Mouse (Mus musculus) forebrain, embryonic 16.5 days (tissue): ENCODE data around the gene Eya3. TPM values are rescaled to one million over a fixed set of nuclear protein-coding genes. Genes with fewer than 3 reads are reported as not detected.
A peak's percentile ranks its signal among the peaks of the same experiment; 100 is the strongest.

Experiments used
- ATAC-seq: fragments of 200-750 bp; cut with Nextera tagmentation; 2 replicates; pipeline ENCODE4 v1.8.0; 2017; ENCODE audit warnings: mild to moderate bottlenecking, moderate library complexity
- H3K27ac ChIP-seq: fragments of 300-500 bp; sonication (generic); 2 replicates; pipeline ENCODE4 v1.5.1; 2014; ENCODE audit warnings: low read length, control low read depth
- H3K27me3 ChIP-seq: fragments of 300-500 bp; sonication (generic); replicated peaks from 2 replicates; pipeline ENCODE4 v1.6.1; 2014; ENCODE audit warnings: low read length; ENCODE audit not compliant: control insufficient read depth, insufficient read depth
- H3K36me3 ChIP-seq: fragments of 300-500 bp; sonication (generic); 2 replicates; pipeline ENCODE4 v1.6.1; 2014; ENCODE audit not compliant: control insufficient read depth, insufficient read depth
- H3K4me1 ChIP-seq: fragments of 300-500 bp; sonication (generic); replicated peaks from 2 replicates; pipeline ENCODE4 v1.6.1; 2014; ENCODE audit warnings: low read length; ENCODE audit not compliant: control insufficient read depth, insufficient read depth
- H3K4me2 ChIP-seq: fragments of 300-500 bp; sonication (generic); 2 replicates; pipeline ENCODE4 v1.6.1; 2014; ENCODE audit warnings: mild to moderate bottlenecking, low read length, control low read depth
- H3K4me3 ChIP-seq: fragments of 300-500 bp; sonication (generic); replicated peaks from 2 replicates; pipeline ENCODE4 v1.5.1; 2014; ENCODE audit warnings: mild to moderate bottlenecking, low read length, control low read depth
- H3K9ac ChIP-seq: fragments of 300-500 bp; sonication (generic); replicated peaks from 2 replicates; pipeline ENCODE4 v1.6.1; 2014; ENCODE audit warnings: low read depth, low read length, control low read depth
- H3K9me3 ChIP-seq: fragments of 300-500 bp; sonication (generic); 2 replicates; pipeline ENCODE4 v1.6.1; 2016; ENCODE audit warnings: low read length; ENCODE audit not compliant: control insufficient read depth
- WGBS: fragments of 180-500 bp; shearing (Covaris S2); extraction: QIAGEN DNeasy Blood & Tissue Kit; methylation state at CpG from one replicate; pipeline ENCODE4 v1.1.7; 2014; 5-methylcytosine and 5-hydroxymethylcytosine counted together
- polyA plus RNA-seq: library from polyadenylated mRNA; unstranded; fragments of >200 nt; fragmentation: Nextera tagmentation; extraction: Ambion mirVana; gene quantifications from 2 replicates; pipeline ENCODE4 v1.2.1, GENCODE M21; 2015

The Eya3 gene
- polyA plus RNA-seq, 1 experiment from 2014 or later, result 17.6 TPM

DNA sequence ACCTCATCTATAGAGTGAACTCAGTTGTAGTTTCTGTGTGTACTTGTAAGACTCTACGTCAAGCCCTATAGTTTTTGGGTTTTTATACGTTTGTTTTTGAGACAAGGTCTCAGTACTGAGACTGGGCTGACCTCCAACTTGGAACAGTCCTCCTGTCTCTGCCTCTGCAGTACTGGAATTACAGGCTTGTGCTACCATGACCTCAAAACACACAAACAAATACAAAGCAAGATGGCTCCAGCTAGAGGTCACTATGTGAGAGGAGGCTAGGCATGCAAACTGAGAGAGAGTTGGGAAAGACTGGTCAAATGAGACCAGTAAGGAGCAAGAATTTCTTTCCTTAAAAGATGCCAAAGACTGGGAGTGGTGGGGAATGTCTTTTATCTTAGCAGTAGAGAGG is 2.8 kb upstream of the Eya3 start:
- 85% methylated on average over 2 of the region's 2 CpGs for WGBS
- H3K4me3 ChIP-seq, result no peak overlapping the region
- H3K27me3 ChIP-seq, result no peaks in the 10 kb centered on the region
- no peak for ATAC-seq
- no peak overlapping the region for H3K27ac ChIP-seq
- H3K9me3 ChIP-seq, result no peaks in the 10 kb centered on the region
- H3K4me2 ChIP-seq, result no peak overlapping the region
- peaks cover 11% of the 10 kb centered on the region for H3K4me1 ChIP-seq
- H3K36me3 ChIP-seq, result no peaks in the 10 kb centered on the region
- no peak overlapping the region for H3K9ac ChIP-seq

DNA sequence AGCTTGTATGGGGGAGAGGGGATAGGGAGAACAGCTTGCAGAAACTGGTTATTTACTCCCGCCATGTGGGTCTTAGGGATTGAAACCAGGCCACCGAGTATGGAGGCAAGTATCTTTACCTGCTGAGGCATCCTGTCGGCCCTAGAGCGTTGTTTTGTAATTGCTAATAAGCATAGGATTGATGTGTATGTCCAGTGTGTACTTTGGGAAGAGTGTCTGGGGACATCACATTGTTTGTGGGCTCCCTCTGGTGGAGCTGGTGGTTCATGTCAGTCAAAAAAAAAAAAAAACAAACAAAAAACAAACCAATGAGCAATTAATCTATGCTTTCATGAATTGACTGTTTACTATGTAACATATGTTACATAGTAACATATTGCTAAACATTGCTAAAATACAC is 2.2 kb upstream of the Eya3 start:
- H3K9me3 ChIP-seq, result no peaks in the 10 kb centered on the region
- no peak overlapping the region for H3K4me3 ChIP-seq
- H3K4me1 ChIP-seq, result peaks cover 11% of the 10 kb centered on the region
- no peak for ATAC-seq
- H3K4me2 ChIP-seq, result no peak overlapping the region
- WGBS, result 56% methylated on average over 4 of the region's 4 CpGs
- H3K27ac ChIP-seq, result no peak overlapping the region
- no peaks in the 10 kb centered on the region for H3K27me3 ChIP-seq
- no peaks in the 10 kb centered on the region for H3K36me3 ChIP-seq
- H3K9ac ChIP-seq, result no peak overlapping the region

DNA sequence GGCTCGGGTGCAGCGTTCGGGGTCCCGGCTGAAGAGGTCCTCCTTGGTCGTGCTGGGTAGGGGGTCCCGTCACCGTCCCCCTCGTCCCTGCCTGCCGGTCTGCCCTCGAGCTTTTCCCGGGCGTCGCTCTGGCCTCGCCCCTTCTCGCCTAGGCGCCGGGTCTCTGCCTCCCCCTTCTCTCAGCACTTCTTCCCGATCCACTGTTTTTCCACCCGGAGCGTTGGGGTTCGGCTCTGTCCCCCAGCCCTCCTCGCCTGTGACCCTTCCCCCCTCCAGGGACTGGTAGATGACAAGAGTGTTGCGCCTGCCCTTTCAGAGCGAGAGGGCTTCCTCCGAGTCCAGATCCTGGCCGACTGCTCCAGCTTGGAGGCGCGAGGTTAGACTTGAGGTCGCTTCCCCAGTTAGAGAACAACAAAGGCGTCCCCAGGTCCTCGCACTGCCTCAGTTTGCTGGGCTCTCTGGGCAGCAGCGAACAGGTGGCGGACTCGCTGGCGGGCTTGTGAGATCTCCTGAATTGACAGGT is 465 bp downstream of the Eya3 start:
- peaks cover 11% of the 10 kb centered on the region for H3K4me1 ChIP-seq
- H3K27ac ChIP-seq, result peak overlapping the region; percentile 86
- peak overlapping the region; percentile 90 for H3K4me3 ChIP-seq
- peak overlapping the region; percentile 91 for H3K9ac ChIP-seq
- peak; percentile 83 for ATAC-seq
- H3K27me3 ChIP-seq, result no peaks in the 10 kb centered on the region
- peak overlapping the region; percentile 89 for H3K4me2 ChIP-seq
- no peaks in the 10 kb centered on the region for H3K9me3 ChIP-seq
- H3K36me3 ChIP-seq, result 0 out of 2 replicates have a peak, but pooled peaks cover 2% of the 10 kb centered on the region
- under 1% methylated on average over 35 of the region's 35 CpGs for WGBS

DNA sequence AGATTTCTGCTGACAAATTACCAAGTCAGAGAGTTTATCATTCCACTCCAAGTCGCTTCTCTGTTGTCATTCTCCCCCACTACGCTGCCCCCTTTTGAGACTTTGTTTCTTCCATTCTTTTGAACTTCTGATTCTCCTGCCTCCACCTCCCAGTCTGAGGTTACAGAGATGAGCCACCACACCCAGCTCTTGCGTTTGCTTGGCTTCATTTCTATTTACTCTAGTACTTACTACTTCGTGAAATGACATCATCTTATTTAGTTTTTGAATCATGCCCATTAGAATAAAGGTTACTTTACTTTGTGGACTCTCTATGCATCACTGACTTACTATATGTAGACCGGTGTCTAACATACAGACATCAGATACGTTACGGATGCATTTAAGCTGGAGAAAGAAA is 8.7 kb downstream of the Eya3 start:
- no peak overlapping the region for H3K4me3 ChIP-seq
- H3K36me3 ChIP-seq, result no peaks in the 10 kb centered on the region
- no peak overlapping the region for H3K27ac ChIP-seq
- H3K9ac ChIP-seq, result no peak overlapping the region
- H3K27me3 ChIP-seq, result no peaks in the 10 kb centered on the region
- no peaks in the 10 kb centered on the region for H3K4me1 ChIP-seq
- no peak overlapping the region for H3K4me2 ChIP-seq
- ATAC-seq, result no peak
- WGBS, result 74% methylated on average over 7 of the region's 7 CpGs
- no peaks in the 10 kb centered on the region for H3K9me3 ChIP-seq

DNA sequence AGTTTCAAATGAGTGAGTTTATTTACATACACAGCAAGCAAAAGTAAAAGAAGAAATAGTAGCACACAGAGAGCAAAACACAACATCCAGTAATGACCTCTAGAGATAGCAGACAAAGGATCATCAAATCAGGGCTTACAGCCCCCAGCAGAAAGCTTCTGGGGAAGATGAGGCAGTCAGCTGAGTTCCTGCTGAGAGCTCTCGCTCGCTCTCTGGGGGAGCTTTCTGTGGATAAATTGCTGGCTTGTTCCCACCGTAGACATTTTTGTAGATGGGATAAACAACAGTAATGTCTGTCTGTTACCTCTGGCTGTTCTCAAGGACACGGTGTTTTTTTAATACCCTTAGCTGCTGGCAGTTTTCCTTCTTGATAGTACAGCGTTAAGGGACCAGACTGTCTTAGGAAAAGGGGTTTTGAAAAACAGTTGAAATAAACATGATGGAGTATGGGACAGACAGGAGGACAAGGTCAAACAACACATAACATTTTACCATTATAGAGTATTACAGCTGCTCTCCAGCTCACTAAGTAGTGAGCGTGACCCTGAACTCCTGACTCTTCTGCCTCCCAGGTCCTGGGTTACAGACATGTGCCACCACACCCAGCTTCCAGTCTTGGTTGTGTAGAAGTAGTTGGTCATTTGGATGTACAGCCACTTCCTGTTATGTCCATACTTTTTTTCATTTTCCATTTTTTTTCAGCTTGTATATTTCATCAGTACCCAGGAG is 10.6 kb downstream of the Eya3 start:
- Histone ChIP-seq H3K27ac (no peak overlapping the region), H3K36me3 (no peaks in the 10 kb centered on the region), H3K9ac (no peak overlapping the region), H3K4me3 (no peak overlapping the region), H3K27me3 (no peaks in the 10 kb centered on the region), H3K9me3 (no peaks in the 10 kb centered on the region), H3K4me1 (peaks cover 5% of the 10 kb centered on the region; the same call in 1 of the 2 replicates), H3K4me2 (no peak overlapping the region)
- 66% methylated on average over 6 of the region's 6 CpGs for WGBS
- no peak for ATAC-seq

DNA sequence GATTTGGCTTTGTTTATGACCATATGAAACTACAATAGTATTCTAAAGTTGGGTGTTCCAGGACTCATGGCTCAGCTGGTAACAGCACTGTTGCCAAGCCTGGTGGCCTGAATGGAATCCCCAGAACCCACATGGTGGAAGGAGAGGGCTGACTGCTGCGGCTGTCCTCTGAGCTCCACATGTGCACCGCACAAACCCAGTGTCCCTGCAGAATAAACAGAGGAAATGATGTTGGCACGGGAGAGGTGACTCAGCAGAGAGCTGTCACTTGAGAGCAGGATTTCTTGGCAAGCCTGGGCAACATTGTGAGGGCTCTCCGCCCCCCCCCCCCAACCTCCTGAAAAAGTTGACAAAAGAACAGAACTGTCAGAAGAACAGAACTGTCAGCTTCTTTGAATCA is 14.1 kb downstream of the Eya3 start:
- 27% methylated on average over 4 of the region's 4 CpGs for WGBS

DNA sequence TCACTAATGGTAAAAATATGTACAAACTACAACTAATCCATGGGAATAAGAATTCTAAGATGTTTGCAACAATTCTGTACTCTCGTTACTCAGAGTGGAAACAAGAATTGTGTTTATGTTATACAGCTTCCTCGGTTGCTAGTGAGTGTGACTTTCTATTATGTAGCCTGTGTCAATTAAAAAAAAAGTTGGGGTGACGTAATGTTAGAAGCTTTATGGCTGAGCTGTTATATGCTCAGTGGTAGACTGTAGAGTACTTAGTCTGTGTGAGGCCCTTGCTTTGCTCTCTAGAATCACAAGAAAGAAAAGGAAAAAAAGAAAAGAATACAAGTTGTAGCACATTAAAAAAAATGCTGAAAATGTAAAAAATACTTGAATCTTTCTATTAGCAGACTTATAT is 15.0 kb downstream of the Eya3 start:
- Histone ChIP-seq H3K4me3 (no peak overlapping the region), H3K4me1 (peaks cover 5% of the 10 kb centered on the region; the same call in 1 of the 2 replicates), H3K9me3 (no peaks in the 10 kb centered on the region), H3K27ac (no peak overlapping the region), H3K36me3 (no peaks in the 10 kb centered on the region), H3K27me3 (no peaks in the 10 kb centered on the region), H3K9ac (no peak overlapping the region), H3K4me2 (no peak overlapping the region)
- 19% methylated on average over 3 of the region's 3 CpGs for WGBS
- no peak for ATAC-seq

More for the DNA sequence above, 14.1 kb downstream of the Eya3 start:
- Histone ChIP-seq H3K4me3 (no peak overlapping the region), H3K4me2 (no peak overlapping the region), H3K27ac (no peak overlapping the region), H3K4me1 (peaks cover 5% of the 10 kb centered on the region; the same call in 1 of the 2 replicates), H3K9ac (no peak overlapping the region), H3K36me3 (no peaks in the 10 kb centered on the region), H3K27me3 (no peaks in the 10 kb centered on the region), H3K9me3 (no peaks in the 10 kb centered on the region)
- no peak for ATAC-seq

DNA sequence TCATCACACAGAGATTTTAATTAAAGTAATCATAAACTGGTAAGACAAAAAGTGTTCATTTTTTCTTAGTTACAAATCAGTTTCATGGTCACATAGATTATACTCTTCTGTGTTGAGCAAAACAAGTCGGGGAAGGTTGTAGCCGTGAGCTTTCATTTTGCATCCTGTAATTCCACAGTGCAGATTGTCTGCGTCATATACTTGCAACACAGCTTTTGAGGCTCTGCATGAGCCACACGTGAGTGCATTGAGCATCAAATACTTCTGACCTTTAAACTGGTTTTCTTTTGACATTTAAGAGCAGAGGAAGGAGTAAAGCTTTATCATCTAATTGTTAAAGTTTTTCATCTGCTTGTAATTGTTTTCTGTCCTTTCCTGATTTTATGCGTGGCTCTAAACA is 16.5 kb downstream of the Eya3 start:
- no peak for ATAC-seq
- 66% methylated on average over 5 of the region's 5 CpGs for WGBS
- no peak overlapping the region for H3K9ac ChIP-seq
- no peaks in the 10 kb centered on the region for H3K27me3 ChIP-seq
- H3K4me3 ChIP-seq, result no peak overlapping the region
- H3K36me3 ChIP-seq, result no peaks in the 10 kb centered on the region
- no peak overlapping the region for H3K4me2 ChIP-seq
- peaks cover 5% of the 10 kb centered on the region; the same call in 1 of the 2 replicates for H3K4me1 ChIP-seq
- H3K27ac ChIP-seq, result no peak overlapping the region
- no peaks in the 10 kb centered on the region for H3K9me3 ChIP-seq

DNA sequence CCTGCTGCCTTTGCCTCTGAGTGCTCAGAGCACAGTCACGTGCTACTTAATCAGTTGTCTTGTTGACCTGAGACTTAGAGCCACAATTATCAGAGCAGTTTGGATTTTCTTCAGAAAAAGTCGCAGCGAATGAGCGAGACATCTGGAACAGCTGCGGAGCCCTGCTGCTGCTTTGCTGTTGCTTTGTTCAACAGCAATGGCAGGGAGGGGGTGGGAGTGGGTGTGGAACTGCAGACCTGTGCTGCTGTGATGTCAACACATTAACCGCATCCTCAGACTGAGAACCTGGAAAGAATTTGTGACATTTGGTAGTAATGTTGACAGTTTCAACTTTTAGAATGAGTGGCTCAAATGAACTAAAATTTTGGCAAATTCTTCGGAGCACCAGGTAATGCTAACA is 20.3 kb downstream of the Eya3 start:
- H3K36me3 ChIP-seq, result 0 out of 2 replicates have a peak, but pooled peaks cover 8% of the 10 kb centered on the region
- H3K4me1 ChIP-seq, result peaks cover 2% of the 10 kb centered on the region; the same call in 1 of the 2 replicates
- no peaks in the 10 kb centered on the region for H3K9me3 ChIP-seq
- ATAC-seq, result no peak
- H3K27me3 ChIP-seq, result no peaks in the 10 kb centered on the region
- H3K9ac ChIP-seq, result no peak overlapping the region
- H3K4me2 ChIP-seq, result no peak overlapping the region
- H3K27ac ChIP-seq, result no peak overlapping the region
- 86% methylated on average over 7 of the region's 7 CpGs for WGBS
- no peak overlapping the region for H3K4me3 ChIP-seq
